Mouse (Mus musculus) ES-E14 (cell line): ENCODE measurements at regions not wholly inside any gene's neighbourhood (a gene's known extent, or its start where the extent isn't known, plus 50 kb on each side); places are given as distances from the start of the nearest gene placed in this dataset.

Source experiments
- DNase-seq: peaks from one replicate; pipeline ENCODE4 v3.0.0-alpha.2; 2013; ENCODE audit warnings: low read depth, low spot score
- H3K27ac ChIP-seq: 2 replicates; pipeline ENCODE4 v1.5.1; 2012; ENCODE audit warnings: low read depth, mild to moderate bottlenecking, low read length, moderate library complexity, mixed read lengths; ENCODE audit not compliant: poor library complexity, insufficient read depth, severe bottlenecking
- H3K36me3 ChIP-seq: 2 replicates; pipeline ENCODE4 v1.6.1; 2012; ENCODE audit warnings: mild to moderate bottlenecking, low read length, moderate library complexity, mixed read lengths; ENCODE audit not compliant: control insufficient read depth, poor library complexity, insufficient read depth, severe bottlenecking
- H3K4me1 ChIP-seq, 2 experiments: fragments of 150-350 bp in 1 of 2; sonication (generic) in 1 of 2; 2 replicates each; pipeline ENCODE4 v1.6.1; 2012; ENCODE audit warnings: low read length in 2 of 2, mild to moderate bottlenecking in 1 of 2, mixed read lengths in 1 of 2; ENCODE audit not compliant: control insufficient read depth in 2 of 2, insufficient read depth in 2 of 2, poor library complexity in 1 of 2
- H3K4me3 ChIP-seq, 2 experiments: fragments of 150-350 bp in 1 of 2; sonication (generic) in 1 of 2; 2 replicates each; pipeline ENCODE4 v1.5.1; 2012; ENCODE audit warnings: low read length in 2 of 2, low read depth in 1 of 2, mild to moderate bottlenecking in 1 of 2, mixed read lengths in 1 of 2; ENCODE audit not compliant: insufficient read depth in 1 of 2, poor library complexity in 1 of 2, severe bottlenecking in 1 of 2
- H3K9ac ChIP-seq: 2 replicates; pipeline ENCODE4 v1.6.1; 2012; ENCODE audit warnings: low read depth, mild to moderate bottlenecking, low read length, mixed read lengths; ENCODE audit not compliant: poor library complexity, insufficient read depth, severe bottlenecking
- H3K9me3 ChIP-seq: fragments of 150-350 bp; sonication (generic); 2 replicates; pipeline ENCODE4 v1.6.1; 2012; ENCODE audit warnings: low read depth, mild to moderate bottlenecking, low read length; ENCODE audit not compliant: control insufficient read depth, insufficient read depth
- CHD2 ChIP-seq: IDR thresholded peaks from 2 replicates; pipeline ENCODE4 v1.6.1; 2014; ENCODE audit warnings: mild to moderate bottlenecking, low read depth, low read length, inconsistent platforms
- HCFC1 ChIP-seq: IDR thresholded peaks from 2 replicates; pipeline ENCODE4 v1.6.1; 2012; ENCODE audit warnings: low read length, inconsistent platforms, borderline replicate concordance; ENCODE audit not compliant: insufficient read depth
- MAFK ChIP-seq: IDR thresholded peaks from 2 replicates; pipeline ENCODE4 v1.6.1; 2014; ENCODE audit warnings: mild to moderate bottlenecking, low read depth, low read length, inconsistent platforms; ENCODE audit not compliant: insufficient read depth
- ZC3H11A ChIP-seq: IDR thresholded peaks from 2 replicates; pipeline ENCODE4 v1.6.1; 2012; ENCODE audit warnings: low read depth, mild to moderate bottlenecking, inconsistent platforms, low read length, borderline replicate concordance
- ZNF384 ChIP-seq: IDR thresholded peaks from 2 replicates; pipeline ENCODE4 v1.6.1; 2012; ENCODE audit warnings: low read depth, low read length, inconsistent platforms
- in situ Hi-C, 2 experiments: fragments of 600-800 bp; cut with MboI; formaldehyde crosslinking; loops; one replicate each; pipeline ENCODE4 v1.15.1; 2025; ENCODE audit warnings: low sequenced_read_pairs in 2 of 2, inconsistent platforms in 1 of 2; ENCODE audit not compliant: unreplicated experiment in 2 of 2

GRCm38 (mm10) chr2:79059115-79059943 lies 191.4 kb downstream of the Ube2e3 start:
- Histone ChIP-seq H3K4me1 (no peaks in the 10 kb centered on the region), H3K36me3 (no peaks in the 10 kb centered on the region), H3K9ac (no peak overlapping the region), H3K4me3 (no peak overlapping the region), H3K27ac (no peak overlapping the region), H3K9me3 (no peaks in the 10 kb centered on the region)
- in situ Hi-C loops = no loop called here
- no peak for DNase-seq
- TF ChIP-seq MAFK (no peak), ZNF384 (no peak), HCFC1 (no peak), ZC3H11A (no peak), CHD2 (no peak)

GRCm38 (mm10) chr2:79059944-79060238 lies 192.0 kb downstream of the Ube2e3 start:
- no peaks in the 10 kb centered on the region for H3K36me3 ChIP-seq

GRCm38 (mm10) chr2:79060320-79060719 lies 192.4 kb downstream of the Ube2e3 start:
- H3K36me3 ChIP-seq = no peaks in the 10 kb centered on the region
- no peak overlapping the region for H3K27ac ChIP-seq
- TF ChIP-seq CHD2 (no peak), ZNF384 (no peak), HCFC1 (no peak), MAFK (no peak)
- no peak overlapping the region for H3K4me3 ChIP-seq
- in situ Hi-C loops = no loop called here
- no peaks in the 10 kb centered on the region for H3K9me3 ChIP-seq
- H3K4me1 ChIP-seq = no peaks in the 10 kb centered on the region
- no peak for DNase-seq
- no peak overlapping the region for H3K9ac ChIP-seq

More at GRCm38 (mm10) chr2:79059944-79060238, 192.0 kb downstream of the Ube2e3 start:
- TF ChIP-seq ZNF384 = no peak
- no peaks in the 10 kb centered on the region for H3K9me3 ChIP-seq
- in situ Hi-C loops = no loop called here
- no peak overlapping the region for H3K27ac ChIP-seq
- H3K4me1 ChIP-seq = no peaks in the 10 kb centered on the region
- no peak overlapping the region for H3K9ac ChIP-seq
- H3K4me3 ChIP-seq = no peak overlapping the region
- no peak for DNase-seq

GRCm38 (mm10) chr2:79061645-79062044 lies 193.6 kb upstream of the Itga4 start:
- Histone ChIP-seq H3K27ac (no peak overlapping the region), H3K9ac (no peak overlapping the region), H3K36me3 (no peaks in the 10 kb centered on the region), H3K4me3 (no peak overlapping the region), H3K9me3 (no peaks in the 10 kb centered on the region), H3K4me1 (no peaks in the 10 kb centered on the region)
- no peak for TF ChIP-seq CHD2
- no peak for TF ChIP-seq ZC3H11A
- no peak for TF ChIP-seq ZNF384
- TF ChIP-seq MAFK = no peak
- TF ChIP-seq HCFC1 = no peak
- DNase-seq = no peak
- in situ Hi-C loops = no loop called here

GRCm38 (mm10) chr2:79062196-79062636 lies 193.0 kb upstream of the Itga4 start:
- in situ Hi-C loops = no loop called here
- Histone ChIP-seq H3K9me3 (no peaks in the 10 kb centered on the region), H3K27ac (no peak overlapping the region), H3K4me1 (no peaks in the 10 kb centered on the region), H3K36me3 (no peaks in the 10 kb centered on the region), H3K4me3 (no peak overlapping the region), H3K9ac (no peak overlapping the region)
- DNase-seq = no peak
- TF ChIP-seq MAFK (no peak), HCFC1 (no peak), CHD2 (no peak), ZNF384 (no peak), ZC3H11A (no peak)
